Mouse (Mus musculus): Measurements from ENCODE around the gene Kcnh7. TPM values are rescaled to one million over a fixed set of nuclear protein-coding genes. Genes with fewer than 3 reads are reported as not detected.

The Kcnh7 gene
- polyA plus RNA-seq, 1 experiment from 2014 or later = 4.5 TPM

GRCm38 (mm10) chr2:62808813-62809212, 375.3 kb downstream of the Kcnh7 start:
- H3K4me3 ChIP-seq = no peak overlapping the region
- no peak overlapping the region for H3K4me2 ChIP-seq
- no peak overlapping the region for H3K27ac ChIP-seq (ENCODE audit: poor library complexity, severe bottlenecking)
- 46% methylated on average over 4 of the region's 4 CpGs for WGBS
- no peaks in the 10 kb centered on the region for H3K9me3 ChIP-seq (replicated peaks)
- no peak overlapping the region for H3K9ac ChIP-seq
- no peak for ATAC-seq (ENCODE audit: insufficient number of reproducible peaks, low FRiP score)
- H3K27me3 ChIP-seq (replicated peaks) = no peaks in the 10 kb centered on the region
- H3K36me3 ChIP-seq = no peaks in the 10 kb centered on the region
- H3K4me1 ChIP-seq (replicated peaks) = peaks cover 6% of the 10 kb centered on the region

DNA sequence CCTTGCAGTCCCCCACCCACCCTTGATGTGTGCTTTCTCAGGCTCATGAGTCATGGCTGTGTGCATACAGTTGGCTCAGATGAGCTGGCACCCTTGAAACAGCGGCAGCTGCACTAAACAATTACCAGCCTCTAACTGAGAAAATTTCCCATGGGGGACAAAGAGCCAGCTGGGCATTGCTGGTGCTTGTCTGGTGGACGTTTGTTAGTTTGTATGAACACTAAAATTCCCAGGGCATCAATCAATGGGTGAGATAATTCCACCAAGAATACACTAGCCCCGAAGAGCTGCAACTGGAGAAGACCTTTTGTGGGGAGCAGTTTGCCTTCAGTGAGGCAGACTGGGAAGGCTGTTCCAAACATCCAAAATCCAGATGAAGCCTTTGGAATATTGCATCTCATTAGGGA, 376.6 kb downstream of the Kcnh7 start:
- whole genome bisulfite sequencing = 56% methylated on average over 3 of the region's 3 CpGs
- Histone ChIP-seq H3K9me3 (replicated peaks) (no peaks in the 10 kb centered on the region), H3K27ac (ENCODE audit: poor library complexity, severe bottlenecking) (no peak overlapping the region), H3K4me1 (replicated peaks) (peaks cover 6% of the 10 kb centered on the region), H3K36me3 (no peaks in the 10 kb centered on the region), H3K9ac (no peak overlapping the region), H3K4me3 (no peak overlapping the region), H3K4me2 (no peak overlapping the region), H3K27me3 (replicated peaks) (no peaks in the 10 kb centered on the region)
- no peak for ATAC-seq (ENCODE audit: insufficient number of reproducible peaks, low FRiP score)

GRCm38 (mm10) chr2:62806931-62807330, 377.2 kb downstream of the Kcnh7 start:
- no peak overlapping the region for H3K27ac ChIP-seq (ENCODE audit: poor library complexity, severe bottlenecking)
- WGBS = 79% methylated on average over 3 of the region's 3 CpGs
- no peak overlapping the region for H3K4me3 ChIP-seq
- H3K9me3 ChIP-seq (replicated peaks) = no peaks in the 10 kb centered on the region
- peaks cover 6% of the 10 kb centered on the region for H3K4me1 ChIP-seq (replicated peaks)
- no peak overlapping the region for H3K9ac ChIP-seq
- no peaks in the 10 kb centered on the region for H3K36me3 ChIP-seq
- no peak for ATAC-seq (ENCODE audit: insufficient number of reproducible peaks, low FRiP score)
- H3K27me3 ChIP-seq (replicated peaks) = no peaks in the 10 kb centered on the region
- no peak overlapping the region for H3K4me2 ChIP-seq

GRCm38 (mm10) chr2:62804030-62804429, 380.1 kb downstream of the Kcnh7 start:
- Histone ChIP-seq H3K9me3 (replicated peaks) (no peaks in the 10 kb centered on the region), H3K27ac (ENCODE audit: poor library complexity, severe bottlenecking) (no peak overlapping the region), H3K36me3 (no peaks in the 10 kb centered on the region), H3K4me3 (no peak overlapping the region), H3K4me2 (no peak overlapping the region), H3K27me3 (replicated peaks) (no peaks in the 10 kb centered on the region), H3K4me1 (replicated peaks) (peaks cover 6% of the 10 kb centered on the region), H3K9ac (no peak overlapping the region)
- 86% methylated on average over 1 of the region's 1 CpGs for WGBS
- ATAC-seq (ENCODE audit: insufficient number of reproducible peaks, low FRiP score) = no peak

- ATAC-seq (ENCODE audit: insufficient number of reproducible peaks, low FRiP score) = no peak
- no peak overlapping the region for H3K9ac ChIP-seq
- H3K36me3 ChIP-seq = no peaks in the 10 kb centered on the region
- no peaks in the 10 kb centered on the region for H3K4me1 ChIP-seq (replicated peaks)
- no peak overlapping the region for H3K4me2 ChIP-seq
- no peaks in the 10 kb centered on the region for H3K27me3 ChIP-seq (replicated peaks)
- no peak overlapping the region for H3K4me3 ChIP-seq
- H3K9me3 ChIP-seq (replicated peaks) = no peaks in the 10 kb centered on the region
- H3K27ac ChIP-seq (ENCODE audit: poor library complexity, severe bottlenecking) = no peak overlapping the region
- 67% methylated on average over 2 of the region's 2 CpGs for WGBS
These were observed 399.5 kb downstream of the Kcnh7 start for GRCm38 (mm10) chr2:62784460-62785038.

DNA sequence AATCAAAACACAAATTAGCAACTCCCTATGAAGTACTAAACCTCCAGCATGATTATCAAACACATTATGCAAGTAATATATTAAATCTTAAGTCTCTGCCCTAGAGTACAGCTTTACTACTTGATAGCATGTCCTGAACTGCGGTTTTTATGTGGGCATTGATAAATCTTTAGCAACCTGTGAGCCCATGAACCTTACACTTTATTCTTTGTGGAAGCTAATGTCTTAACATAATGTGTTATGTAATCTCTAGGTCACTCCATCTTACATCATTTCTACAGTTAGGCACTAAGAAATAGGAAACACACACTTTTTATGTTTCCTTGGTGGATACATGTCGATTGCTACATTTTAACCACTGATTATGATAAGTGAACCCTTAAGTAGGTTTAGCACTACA, 437.8 kb downstream of the Kcnh7 start:
- H3K4me1 ChIP-seq (replicated peaks) = no peaks in the 10 kb centered on the region
- no peak for ATAC-seq (ENCODE audit: insufficient number of reproducible peaks, low FRiP score)
- H3K4me2 ChIP-seq = no peak overlapping the region
- H3K27me3 ChIP-seq (replicated peaks) = no peaks in the 10 kb centered on the region
- WGBS = 72% methylated on average over 2 of the region's 2 CpGs
- no peak overlapping the region for H3K9ac ChIP-seq
- H3K36me3 ChIP-seq = no peaks in the 10 kb centered on the region
- H3K27ac ChIP-seq (ENCODE audit: poor library complexity, severe bottlenecking) = no peak overlapping the region
- no peak overlapping the region for H3K4me3 ChIP-seq
- H3K9me3 ChIP-seq (replicated peaks) = no peaks in the 10 kb centered on the region

- WGBS = 69% methylated on average over 2 of the region's 2 CpGs
- Histone ChIP-seq H3K4me1 (replicated peaks) (no peaks in the 10 kb centered on the region), H3K27ac (ENCODE audit: poor library complexity, severe bottlenecking) (no peak overlapping the region), H3K9me3 (replicated peaks) (no peaks in the 10 kb centered on the region), H3K4me3 (no peak overlapping the region), H3K9ac (no peak overlapping the region), H3K36me3 (no peaks in the 10 kb centered on the region), H3K4me2 (no peak overlapping the region), H3K27me3 (replicated peaks) (no peaks in the 10 kb centered on the region)
- no peak for ATAC-seq (ENCODE audit: insufficient number of reproducible peaks, low FRiP score)
These were observed 441.0 kb downstream of the Kcnh7 start for GRCm38 (mm10) chr2:62743098-62743497.

- no peak overlapping the region for H3K4me3 ChIP-seq
- no peak for ATAC-seq (ENCODE audit: insufficient number of reproducible peaks, low FRiP score)
- no peak overlapping the region for H3K27ac ChIP-seq (ENCODE audit: poor library complexity, severe bottlenecking)
- no peaks in the 10 kb centered on the region for H3K4me1 ChIP-seq (replicated peaks)
- H3K36me3 ChIP-seq = no peaks in the 10 kb centered on the region
- H3K9ac ChIP-seq = no peak overlapping the region
- H3K4me2 ChIP-seq = no peak overlapping the region
- 77% methylated on average over 1 of the region's 1 CpGs for WGBS
- no peaks in the 10 kb centered on the region for H3K27me3 ChIP-seq (replicated peaks)
- H3K9me3 ChIP-seq (replicated peaks) = no peaks in the 10 kb centered on the region
These were observed 453.4 kb downstream of the Kcnh7 start for GRCm38 (mm10) chr2:62730671-62731070.

DNA sequence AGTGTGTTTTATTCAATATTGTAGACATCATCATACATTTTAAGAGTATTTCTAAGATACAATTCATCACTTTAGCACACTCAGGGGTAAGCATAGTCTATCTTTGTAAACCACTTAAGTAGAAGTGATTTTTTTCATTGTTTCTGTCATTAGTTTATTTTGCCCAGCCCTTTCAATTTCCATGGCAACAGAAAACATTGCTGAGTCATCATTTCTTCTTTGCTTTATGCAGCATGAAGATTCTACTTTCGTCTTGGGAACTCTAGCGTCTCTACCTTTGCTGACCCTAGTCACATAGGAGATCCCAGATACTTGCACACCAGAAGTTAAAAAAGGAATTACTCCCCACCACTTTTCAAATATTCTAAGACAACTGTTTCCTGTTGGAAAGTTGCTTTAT, 456.4 kb downstream of the Kcnh7 start:
- no peak overlapping the region for H3K4me2 ChIP-seq
- H3K9me3 ChIP-seq (replicated peaks) = no peaks in the 10 kb centered on the region
- no peaks in the 10 kb centered on the region for H3K27me3 ChIP-seq (replicated peaks)
- H3K4me3 ChIP-seq = no peak overlapping the region
- H3K36me3 ChIP-seq = no peaks in the 10 kb centered on the region
- H3K27ac ChIP-seq (ENCODE audit: poor library complexity, severe bottlenecking) = no peak overlapping the region
- no peak for ATAC-seq (ENCODE audit: insufficient number of reproducible peaks, low FRiP score)
- H3K4me1 ChIP-seq (replicated peaks) = no peaks in the 10 kb centered on the region
- no peak overlapping the region for H3K9ac ChIP-seq
- 87% methylated on average over 2 of the region's 2 CpGs for WGBS

- H3K4me1 ChIP-seq (replicated peaks) = no peaks in the 10 kb centered on the region
- no peaks in the 10 kb centered on the region for H3K36me3 ChIP-seq
- no peaks in the 10 kb centered on the region for H3K27me3 ChIP-seq (replicated peaks)
- H3K9ac ChIP-seq = no peak overlapping the region
- no peak for ATAC-seq (ENCODE audit: insufficient number of reproducible peaks, low FRiP score)
- H3K9me3 ChIP-seq (replicated peaks) = no peaks in the 10 kb centered on the region
- H3K27ac ChIP-seq (ENCODE audit: poor library complexity, severe bottlenecking) = no peak overlapping the region
- H3K4me3 ChIP-seq = no peak overlapping the region
- H3K4me2 ChIP-seq = no peak overlapping the region
- 54% methylated on average over 1 of the region's 1 CpGs for WGBS
These were observed 458.1 kb downstream of the Kcnh7 start for GRCm38 (mm10) chr2:62725946-62726345.

GRCm38 (mm10) chr2:62718411-62718810, 465.7 kb downstream of the Kcnh7 start:
- H3K9me3 ChIP-seq (replicated peaks) = no peaks in the 10 kb centered on the region
- no peak overlapping the region for H3K9ac ChIP-seq
- H3K27me3 ChIP-seq (replicated peaks) = no peaks in the 10 kb centered on the region
- no peak overlapping the region for H3K4me2 ChIP-seq
- H3K27ac ChIP-seq (ENCODE audit: poor library complexity, severe bottlenecking) = no peak overlapping the region
- H3K36me3 ChIP-seq = no peaks in the 10 kb centered on the region
- no peak overlapping the region for H3K4me3 ChIP-seq
- no peaks in the 10 kb centered on the region for H3K4me1 ChIP-seq (replicated peaks)
- WGBS = 18% methylated on average over 1 of the region's 1 CpGs
- ATAC-seq (ENCODE audit: insufficient number of reproducible peaks, low FRiP score) = no peak

DNA sequence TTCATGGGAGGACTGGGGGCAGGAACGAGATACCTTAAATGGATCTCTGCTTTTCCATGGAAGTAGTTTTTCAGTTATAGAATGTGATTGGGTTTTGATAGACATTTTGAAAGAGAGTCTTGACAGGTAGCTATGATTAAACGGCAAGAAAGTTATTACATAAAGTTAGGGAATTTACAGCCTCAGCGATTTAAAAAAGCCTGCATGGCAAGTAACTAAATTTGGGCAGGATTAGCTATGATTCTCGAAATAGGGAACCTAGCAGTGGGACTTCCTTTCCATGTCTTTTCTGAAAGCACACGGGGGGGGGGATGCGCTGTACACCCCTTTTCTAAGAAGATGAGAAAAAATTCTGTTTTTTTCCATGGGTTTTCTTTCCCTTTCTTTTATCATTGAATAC, 466.8 kb downstream of the Kcnh7 start:
- Histone ChIP-seq H3K27me3 (replicated peaks) (no peaks in the 10 kb centered on the region), H3K4me1 (replicated peaks) (no peaks in the 10 kb centered on the region), H3K9ac (no peak overlapping the region), H3K4me3 (no peak overlapping the region), H3K4me2 (no peak overlapping the region), H3K36me3 (no peaks in the 10 kb centered on the region), H3K27ac (ENCODE audit: poor library complexity, severe bottlenecking) (no peak overlapping the region), H3K9me3 (replicated peaks) (no peaks in the 10 kb centered on the region)
- ATAC-seq (ENCODE audit: insufficient number of reproducible peaks, low FRiP score) = no peak
- WGBS = 75% methylated on average over 6 of the region's 6 CpGs

All from heart, embryonic 12.5 days (tissue).